Mouse (Mus musculus): ENCODE measurements at regions not wholly inside any gene's neighbourhood (a gene's known extent, or its start where the extent isn't known, plus 50 kb on each side); places are given as distances from the start of the nearest gene placed in this dataset.
A peak's percentile ranks its signal among the peaks of the same experiment; 100 is the strongest.

DNA sequence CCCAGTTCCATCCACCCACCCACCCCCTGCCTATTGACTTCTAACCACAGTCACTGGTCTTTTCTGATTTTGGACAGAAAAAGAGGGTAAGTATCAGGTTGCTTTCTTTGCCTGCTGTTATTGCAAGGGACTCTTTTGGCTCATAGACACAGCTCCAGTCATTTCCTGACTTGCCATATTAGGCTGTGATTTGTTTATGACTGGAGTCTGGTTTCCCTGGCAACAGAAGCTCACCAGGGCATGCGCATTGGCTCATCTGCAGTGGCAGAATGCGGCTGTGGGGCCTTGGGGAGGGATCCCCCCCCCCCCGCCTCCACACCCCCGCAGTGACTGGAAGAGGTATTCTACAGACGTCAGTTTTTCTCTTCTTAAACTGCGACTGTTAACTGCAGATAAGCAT is 65.9 kb downstream of the Cdr1 start:
- DNase-seq (ENCODE audit: low spot score): peak; percentile 12

DNA sequence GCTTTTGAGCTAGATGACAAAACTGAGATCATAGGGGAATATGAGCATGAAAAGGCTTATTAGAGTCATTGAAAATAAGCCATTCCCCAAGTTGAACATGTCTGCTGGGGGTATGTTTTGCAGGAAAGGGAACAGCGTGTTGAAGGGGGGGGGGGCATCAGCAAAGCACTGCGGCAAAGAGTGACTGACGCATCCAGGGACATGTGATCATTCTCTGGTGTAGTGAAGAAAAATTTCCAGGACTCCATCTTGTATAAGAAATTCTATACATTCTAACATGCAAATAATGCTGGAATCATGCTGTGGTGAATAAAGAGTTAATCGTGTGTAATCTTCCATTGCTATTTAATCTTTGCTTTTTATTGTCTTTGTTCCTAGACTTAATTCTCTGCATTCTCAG is 68.0 kb downstream of the Cdr1 start:
- Histone ChIP-seq H3K4me3 (no peak overlapping the region), H3K27ac (no peak overlapping the region), H3K9me3 (no peaks in the 10 kb centered on the region), H3K27me3 (ENCODE audit: insufficient read depth, poor library complexity, severe bottlenecking) (no peaks in the 10 kb centered on the region), H3K36me3 (no peaks in the 10 kb centered on the region), H3K4me1 (replicated peaks) (no peaks in the 10 kb centered on the region)
- WGBS: 85% methylated on average over 4 of the region's 4 CpGs
- no peak for DNase-seq (ENCODE audit: low spot score)

More for the DNA sequence above, 65.9 kb downstream of the Cdr1 start:
- WGBS: 32% methylated on average over 6 of the region's 6 CpGs
- Histone ChIP-seq H3K27ac (no peak overlapping the region), H3K4me3 (no peak overlapping the region), H3K36me3 (no peaks in the 10 kb centered on the region), H3K9me3 (no peaks in the 10 kb centered on the region), H3K27me3 (ENCODE audit: insufficient read depth, poor library complexity, severe bottlenecking) (no peaks in the 10 kb centered on the region), H3K4me1 (replicated peaks) (no peaks in the 10 kb centered on the region)

DNA sequence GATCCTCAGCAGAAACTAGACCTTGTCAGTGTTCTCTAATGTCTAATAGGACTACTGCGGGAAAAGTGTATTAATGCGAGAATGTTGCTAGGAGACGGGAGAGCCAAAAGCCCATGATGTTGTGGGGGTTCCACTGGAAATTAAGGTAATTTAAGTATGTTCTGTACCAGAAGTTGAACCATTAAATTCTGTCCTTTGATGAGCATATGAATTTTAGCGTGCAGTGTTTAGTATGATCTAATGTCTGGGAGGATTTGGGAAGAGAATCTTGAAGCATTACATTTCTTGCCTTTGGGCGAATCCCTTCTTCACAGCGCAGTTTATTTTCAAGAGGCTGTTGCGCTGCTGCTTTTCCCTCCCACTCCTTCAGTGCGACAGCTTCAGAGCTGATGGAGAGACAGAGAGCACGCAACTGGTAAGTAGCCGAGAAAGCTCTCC is 69.3 kb downstream of the Cdr1 start:
- DNase-seq (ENCODE audit: low spot score): peak; percentile 8
- 25% methylated on average over 10 of the region's 10 CpGs for WGBS
- no peaks in the 10 kb centered on the region for H3K4me1 ChIP-seq (replicated peaks)
- no peaks in the 10 kb centered on the region for H3K9me3 ChIP-seq
- peak overlapping the region; percentile 42 for H3K4me3 ChIP-seq
- H3K36me3 ChIP-seq: no peaks in the 10 kb centered on the region
- no peaks in the 10 kb centered on the region for H3K27me3 ChIP-seq (ENCODE audit: insufficient read depth, poor library complexity, severe bottlenecking)
- H3K27ac ChIP-seq: peak overlapping the region; percentile 45; the same call in 1 of the 2 replicates
